Mouse (Mus musculus) heart, postnatal 0 days (tissue): Measurements from ENCODE around the gene Prm2.

ENCODE experiments used
- CTCF ChIP-seq: IDR thresholded peaks from 2 replicates; pipeline ENCODE4 v1.5.1; 2016; ENCODE audit warnings: antibody characterized with exemption, control low read depth, low read depth
- EP300 ChIP-seq: IDR thresholded peaks from 2 replicates; pipeline ENCODE4 v1.6.1; 2016; ENCODE audit warnings: antibody characterized with exemption, low read depth

- TF ChIP-seq CTCF (no peak), EP300 (no peak)
Measured at GRCm38 (mm10) chr16:10768821-10769220, 27.1 kb downstream of the Prm2 start.
